Mouse (Mus musculus) kidney, adult 2 months (tissue): Measurements from ENCODE around the gene Arhgap44.

Experiments
- CTCF ChIP-seq: fragments of 200-500 bp; conservative IDR thresholded peaks from 2 replicates; pipeline ENCODE4 v1.5.1; 2011; ENCODE audit warnings: low read depth, mild to moderate bottlenecking, control low read depth, low read length, moderate library complexity, mixed read lengths; ENCODE audit not compliant: insufficient read depth, insufficient read length
- POLR2A ChIP-seq: fragments of 200-500 bp; IDR thresholded peaks from one replicate; pipeline ENCODE4 v1.6.1; 2011; ENCODE audit warnings: low read depth, low read length, control low read depth

GRCm38 (mm10) chr11:65100031-65100430, 62.7 kb downstream of the Arhgap44 start:
- TF ChIP-seq CTCF (no peak), POLR2A (no peak)
